Mouse (Mus musculus): ENCODE measurements around the gene Galns.
"Not testable (repeated sequence)": the region's sequence is repeated elsewhere in the genome, so short reads cannot be mapped to it uniquely, and the experiment has no call there.

Gene Galns

GRCm38 (mm10) chr8:122596031-122596430 is 15.2 kb downstream of the Galns start:
- no peak for DNase-seq (ENCODE audit: inconsistent age in 2 of 2, low spot score in 1 of 2)

DNA sequence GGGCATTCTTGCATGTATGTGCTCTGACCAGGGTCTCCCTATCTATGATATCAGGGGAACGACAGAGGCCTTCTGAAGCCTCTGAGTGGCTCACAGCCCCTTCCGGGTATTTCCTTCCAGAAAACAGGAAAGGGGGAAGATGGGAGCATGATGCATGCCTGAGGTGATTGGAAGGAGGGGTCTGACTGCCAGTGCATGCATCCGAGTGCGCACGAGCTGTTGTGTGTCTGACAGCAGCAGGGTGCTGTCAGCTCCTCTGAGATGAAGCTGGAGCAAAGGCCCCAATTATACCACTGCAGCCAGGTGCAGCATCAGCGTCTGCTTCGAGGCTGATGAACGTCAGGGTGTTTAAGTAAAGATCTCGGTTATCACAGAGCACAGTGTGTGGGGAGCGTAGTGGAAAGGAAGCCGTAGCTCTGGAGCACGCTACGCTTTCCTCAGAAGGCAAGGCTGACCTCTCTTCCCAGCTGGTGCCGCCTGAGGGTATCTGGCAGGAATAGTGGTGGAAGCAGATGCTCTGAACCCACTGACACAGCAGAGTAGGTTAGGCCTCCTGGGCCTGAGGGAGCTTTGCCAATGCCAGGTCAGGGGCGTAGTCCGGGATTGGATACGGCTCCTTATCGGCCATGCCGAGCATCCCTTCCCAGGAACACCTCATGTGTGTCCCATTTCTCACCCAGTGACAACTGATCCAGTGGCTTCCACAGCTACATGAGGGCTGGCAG is 17.3 kb downstream of the Galns start:
- DNase-seq (ENCODE audit: inconsistent age in 2 of 2, low spot score in 1 of 2), result no peak

DNA sequence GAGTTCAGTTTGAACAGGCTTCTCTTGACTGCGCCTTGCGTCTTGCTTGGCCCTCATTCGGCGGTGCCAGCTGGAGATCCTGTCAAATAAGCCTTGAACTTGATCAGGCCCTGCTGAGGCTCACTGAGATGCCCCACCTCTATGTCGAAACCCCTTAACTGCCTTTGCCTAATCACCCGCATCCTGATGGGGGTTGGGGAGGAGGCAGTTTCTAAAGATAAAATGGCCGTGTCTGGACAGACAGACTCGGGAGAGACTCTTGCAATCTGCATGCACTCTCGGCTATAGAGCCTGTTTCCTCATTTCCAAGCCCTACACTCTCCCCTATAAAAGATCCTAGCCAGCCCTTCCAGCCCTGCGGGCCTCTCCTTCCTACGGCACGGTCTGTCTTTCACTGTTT is 18.0 kb downstream of the Galns start:
- no peak for DNase-seq (ENCODE audit: inconsistent age in 2 of 2, low spot score in 1 of 2)

DNA sequence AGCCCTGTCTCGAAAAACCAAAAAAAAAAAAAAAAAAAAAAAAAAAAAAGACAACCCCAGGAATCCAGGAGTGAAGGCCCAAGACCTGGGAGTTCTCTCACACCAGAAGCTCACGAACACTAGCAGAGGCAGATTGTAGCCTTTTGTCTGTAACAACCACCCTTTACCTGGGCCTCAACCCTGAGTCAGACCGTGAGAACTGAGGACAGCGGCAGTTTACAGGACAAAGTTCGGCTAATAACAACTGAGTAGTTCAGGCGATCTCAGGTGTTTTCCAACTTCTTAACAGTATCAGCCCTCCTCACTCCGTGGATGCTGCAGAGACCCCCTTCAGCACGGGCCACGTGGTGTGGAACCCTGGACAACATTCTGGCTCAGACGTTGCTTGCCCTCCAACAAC is 24.5 kb downstream of the Galns start:
- DNase-seq (ENCODE audit: inconsistent age in 2 of 2, low spot score in 1 of 2), result no peak

- DNase-seq (ENCODE audit: inconsistent age in 2 of 2, low spot score in 1 of 2), result no peak
Observed at GRCm38 (mm10) chr8:122586171-122586570, 25.1 kb downstream of the Galns start.

- peak; percentile 68 to 76 for DNase-seq (ENCODE audit: inconsistent age in 2 of 2, low spot score in 1 of 2)
Observed at GRCm38 (mm10) chr8:122585411-122585891, 25.8 kb downstream of the Galns start.

GRCm38 (mm10) chr8:122584981-122585380 is 26.3 kb downstream of the Galns start:
- no peak for DNase-seq (ENCODE audit: inconsistent age in 2 of 2, low spot score in 1 of 2)

- DNase-seq (ENCODE audit: inconsistent age in 2 of 2, low spot score in 1 of 2), result no peak
Observed at GRCm38 (mm10) chr8:122580926-122581325, 30.3 kb downstream of the Galns start.

- no peak for DNase-seq (ENCODE audit: inconsistent age in 2 of 2, low spot score in 1 of 2)
Observed at GRCm38 (mm10) chr8:122579196-122579595, 32.1 kb downstream of the Galns start.

- DNase-seq (ENCODE audit: inconsistent age in 2 of 2, low spot score in 1 of 2), result no peak
Observed at GRCm38 (mm10) chr8:122577116-122577515, 34.1 kb downstream of the Galns start.

GRCm38 (mm10) chr8:122576648-122577022 is 34.6 kb downstream of the Galns start, which contains the start of gene Aprt:
Gene Aprt (minus strand): TSS chr8:122576909.
- peak; percentile 97 to 99 for DNase-seq (ENCODE audit: inconsistent age in 2 of 2, low spot score in 1 of 2)

GRCm38 (mm10) chr8:122575735-122576647 is 35.3 kb downstream of the Galns start:
- no peak for DNase-seq (ENCODE audit: inconsistent age in 2 of 2, low spot score in 1 of 2)

DNA sequence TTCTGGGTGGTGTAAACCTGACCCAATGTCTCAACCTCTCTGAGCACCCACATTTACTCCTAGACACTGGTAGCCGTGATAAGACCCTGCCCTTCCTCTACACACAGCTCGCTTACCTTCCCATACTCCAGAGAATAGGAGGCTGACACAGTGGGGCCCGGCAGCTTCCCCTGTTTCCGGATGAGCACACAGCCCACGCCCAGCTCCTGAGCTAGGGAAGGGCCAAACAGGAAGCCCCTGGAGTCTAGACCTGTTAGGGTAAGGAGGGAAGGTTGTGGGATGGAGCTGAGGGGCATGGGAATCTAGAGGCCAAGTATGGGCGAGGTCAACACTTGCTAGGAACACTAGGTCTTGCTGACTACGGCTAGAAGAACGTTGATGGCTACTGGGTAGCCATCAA is 36.0 kb downstream of the Galns start:
- DNase-seq (ENCODE audit: inconsistent age in 2 of 2, low spot score in 1 of 2), result no peak

DNA sequence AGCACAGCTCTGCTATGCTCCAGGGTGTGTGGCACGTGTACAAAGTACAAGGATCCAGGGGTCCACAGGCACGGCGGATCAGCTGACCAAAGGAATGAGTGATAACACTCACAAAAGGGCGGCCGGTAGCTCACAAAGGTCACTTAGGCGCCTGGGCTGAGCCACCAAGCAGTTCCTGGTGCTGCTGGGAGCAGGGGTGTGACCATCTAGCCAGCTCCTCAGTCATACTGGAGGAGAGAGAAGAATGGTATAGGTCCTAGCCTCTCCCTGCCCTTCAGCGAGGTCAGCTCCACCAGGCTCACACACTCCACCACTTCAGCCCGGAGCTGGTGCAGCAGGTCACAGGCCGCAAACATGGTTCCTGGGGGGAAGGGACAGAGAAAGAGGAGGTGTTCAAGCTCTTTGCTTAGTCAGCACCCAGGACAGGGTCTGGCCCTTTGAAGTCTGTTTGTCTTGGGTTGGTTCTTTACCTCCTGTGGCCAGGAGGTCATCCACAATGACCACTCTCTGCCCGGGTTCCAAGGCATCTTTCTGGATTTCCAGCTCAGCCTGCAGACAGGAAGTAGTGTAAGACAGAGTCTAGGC is 36.5 kb downstream of the Galns start:
- DNase-seq (ENCODE audit: inconsistent age in 2 of 2, low spot score in 1 of 2), result no peak

DNA sequence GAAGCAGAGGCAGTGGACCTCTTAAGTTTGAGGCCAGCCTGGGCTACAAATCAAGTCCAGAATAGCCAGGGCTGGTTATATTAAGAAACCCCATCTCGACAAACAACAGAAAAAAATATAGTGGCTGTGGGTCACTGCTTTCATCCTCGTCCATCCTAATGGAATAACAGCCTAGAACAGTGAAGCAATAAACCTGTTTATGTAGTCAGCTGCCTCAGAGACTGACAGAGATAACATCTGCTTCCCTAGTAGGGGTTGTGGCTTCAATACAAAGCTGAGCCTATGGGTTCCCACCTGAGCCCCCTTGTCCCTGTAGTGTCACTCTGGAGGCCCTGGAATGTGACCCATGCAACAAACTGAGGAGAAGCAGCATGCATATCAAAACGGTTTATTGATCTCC is 37.0 kb downstream of the Galns start:
- DNase-seq (ENCODE audit: inconsistent age in 2 of 2, low spot score in 1 of 2), result no peak

GRCm38 (mm10) chr8:122573577-122573976 is 37.7 kb downstream of the Galns start:
- no peak for DNase-seq (ENCODE audit: inconsistent age in 2 of 2, low spot score in 1 of 2)

DNA sequence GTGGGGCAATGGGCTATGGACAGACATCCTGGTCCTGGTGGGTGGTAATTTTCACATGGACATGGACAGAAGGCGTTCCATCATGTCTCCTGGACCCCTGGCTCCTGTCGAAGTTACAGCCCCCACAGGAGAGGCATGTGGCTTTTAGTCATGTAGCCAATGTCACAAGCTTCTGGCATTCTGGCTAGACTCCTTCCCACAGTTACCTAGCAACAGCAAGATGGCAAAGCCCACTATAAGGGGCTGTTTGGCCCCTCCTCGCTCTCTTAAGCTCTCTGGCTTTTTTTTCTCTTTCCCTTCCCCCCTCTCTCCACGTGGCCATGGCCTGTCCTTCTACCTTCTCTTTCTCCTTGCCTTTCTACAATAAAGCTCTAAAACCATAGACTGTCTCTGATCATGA is 38.1 kb downstream of the Galns start:
- DNase-seq (ENCODE audit: inconsistent age in 2 of 2, low spot score in 1 of 2), result not testable (repeated sequence)

- DNase-seq (ENCODE audit: inconsistent age in 2 of 2, low spot score in 1 of 2), result no peak
Observed at GRCm38 (mm10) chr8:122572751-122573150, 38.5 kb downstream of the Galns start.

- DNase-seq (ENCODE audit: inconsistent age in 2 of 2, low spot score in 1 of 2), result no peak
Observed at GRCm38 (mm10) chr8:122571750-122572267, 39.5 kb downstream of the Galns start.

- no peak for DNase-seq (ENCODE audit: inconsistent age in 2 of 2, low spot score in 1 of 2)
Observed at GRCm38 (mm10) chr8:122571153-122571552, 40.1 kb downstream of the Galns start.

- DNase-seq (ENCODE audit: inconsistent age in 2 of 2, low spot score in 1 of 2), result no peak
Observed at GRCm38 (mm10) chr8:122569996-122570395, 41.3 kb downstream of the Galns start.

All from adrenal gland, adult (tissue).